Mouse (Mus musculus) stomach, embryonic 14.5 days (tissue): ENCODE results near the gene Tcirg1. TPM values are rescaled to one million over a fixed set of nuclear protein-coding genes. Genes with fewer than 3 reads are reported as not detected.

Experiments
- ATAC-seq: fragments of 200-750 bp; cut with Nextera tagmentation; 2 replicates; pipeline ENCODE4 v1.8.0; 2017; ENCODE audit warnings: low read depth, moderate TSS enrichment; ENCODE audit not compliant: insufficient number of reproducible peaks, insufficient read depth, low FRiP score
- H3K27ac ChIP-seq: fragments of 300-500 bp; sonication (generic); 2 replicates; pipeline ENCODE4 v1.5.1; 2014; ENCODE audit warnings: mild to moderate bottlenecking, low read length, moderate library complexity, mixed read lengths
- H3K27me3 ChIP-seq: fragments of 300-500 bp; sonication (generic); 2 replicates; pipeline ENCODE4 v1.6.1; 2014; ENCODE audit warnings: low read length, control low read depth, mixed read lengths; ENCODE audit not compliant: control insufficient read depth, insufficient read depth
- H3K36me3 ChIP-seq: fragments of 300-500 bp; sonication (generic); 2 replicates; pipeline ENCODE4 v1.6.1; 2014; ENCODE audit warnings: mild to moderate bottlenecking, control low read depth, low read length, moderate library complexity, mixed read lengths; ENCODE audit not compliant: control insufficient read depth, insufficient read depth
- H3K4me1 ChIP-seq: fragments of 300-500 bp; sonication (generic); 2 replicates; pipeline ENCODE4 v1.6.1; 2014; ENCODE audit warnings: low read length, control low read depth, mixed read lengths; ENCODE audit not compliant: control insufficient read depth, insufficient read depth
- H3K4me2 ChIP-seq: fragments of 300-500 bp; sonication (generic); replicated peaks from 2 replicates; pipeline ENCODE4 v1.6.1; 2014; ENCODE audit warnings: low read depth, low read length, control low read depth
- H3K4me3 ChIP-seq: fragments of 300-500 bp; sonication (generic); 2 replicates; pipeline ENCODE4 v1.5.1; 2014; ENCODE audit warnings: low read depth, low read length, control low read depth
- H3K9ac ChIP-seq: fragments of 300-500 bp; sonication (generic); replicated peaks from 2 replicates; pipeline ENCODE4 v1.6.1; 2014; ENCODE audit warnings: low read depth, mild to moderate bottlenecking, control low read depth, low read length, moderate library complexity, mixed read lengths
- H3K9me3 ChIP-seq: fragments of 300-500 bp; sonication (generic); 2 replicates; pipeline ENCODE4 v1.6.1; 2016; ENCODE audit warnings: low read depth, low read length, control low read depth; ENCODE audit not compliant: control insufficient read depth
- WGBS: fragments of 180-500 bp; shearing (Covaris S2); extraction: QIAGEN DNeasy Blood & Tissue Kit; methylation state at CpG from one replicate; pipeline ENCODE4 v1.1.7; 2014; 5-methylcytosine and 5-hydroxymethylcytosine counted together
- polyA plus RNA-seq: library from polyadenylated mRNA; unstranded; fragments of >200 nt; fragmentation: Nextera tagmentation; extraction: Ambion mirVana; gene quantifications from 2 replicates; pipeline ENCODE4 v1.2.1, GENCODE M21; 2014

Tcirg1 gene
- polyA plus RNA-seq, 1 experiment from 2014 or later = 28.4 TPM

DNA sequence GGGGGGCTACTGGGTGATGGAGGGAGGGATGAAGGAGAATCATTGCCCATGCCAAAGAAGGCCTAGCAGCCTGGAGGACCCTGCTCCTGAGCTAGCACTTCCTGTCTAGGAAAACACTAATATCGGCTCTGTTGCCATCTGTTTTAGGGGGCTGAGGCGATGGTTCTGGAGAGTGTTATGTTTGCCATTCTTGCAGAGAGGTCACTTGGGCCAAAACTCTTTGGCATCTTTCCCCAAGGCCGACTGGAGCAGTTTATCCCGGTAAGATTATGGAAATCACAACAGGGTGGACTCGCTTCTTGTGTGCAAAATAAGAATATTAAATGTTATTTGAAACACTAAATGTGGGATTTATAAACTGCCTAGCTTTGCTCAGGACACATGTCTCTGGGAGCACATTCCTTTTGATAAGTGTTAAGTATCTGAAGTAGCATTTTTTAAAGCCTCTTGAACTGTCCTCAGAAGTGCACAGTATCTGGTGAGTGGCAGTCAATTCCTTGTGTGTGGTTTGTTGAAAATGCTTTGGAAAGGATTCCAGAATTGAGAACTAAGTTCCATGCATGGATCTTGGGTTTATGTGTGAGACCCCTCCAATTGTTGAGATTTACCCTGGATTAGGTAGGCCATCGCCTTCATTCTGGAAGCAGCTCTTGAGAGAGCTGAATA, 22.5 kb downstream of the Tcirg1 start:
- ATAC-seq = no peak
- H3K36me3 ChIP-seq = peaks cover 18% of the 10 kb centered on the region; the same call in 1 of the 2 replicates
- 50% methylated on average over 6 of the region's 6 CpGs for WGBS
- H3K27ac ChIP-seq = no peak overlapping the region
- H3K9ac ChIP-seq = no peak overlapping the region
- H3K4me1 ChIP-seq = peaks cover 6% of the 10 kb centered on the region; the same call in 1 of the 2 replicates
- H3K4me2 ChIP-seq = no peak overlapping the region
- no peaks in the 10 kb centered on the region for H3K27me3 ChIP-seq
- H3K4me3 ChIP-seq = no peak overlapping the region
- H3K9me3 ChIP-seq = no peaks in the 10 kb centered on the region

DNA sequence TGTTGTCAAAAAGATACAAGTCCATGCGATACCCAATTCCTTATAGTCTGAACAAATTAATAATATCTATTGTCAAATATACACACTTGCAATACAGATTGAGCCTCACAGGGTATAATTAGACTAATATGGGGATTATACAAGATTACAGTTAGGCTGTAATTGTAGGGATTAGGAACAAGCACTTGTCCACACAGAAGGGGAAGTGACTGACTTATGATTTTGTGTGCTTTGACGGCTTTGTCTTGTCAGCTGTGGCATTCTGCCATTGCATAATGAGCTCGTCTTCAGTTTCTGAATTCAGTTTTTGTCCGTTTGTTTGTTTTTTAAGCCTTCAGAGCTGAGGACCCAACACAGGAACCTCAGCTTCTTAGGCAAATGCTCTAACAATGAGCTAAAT, 24.7 kb downstream of the Tcirg1 start:
- no peaks in the 10 kb centered on the region for H3K9me3 ChIP-seq
- no peak overlapping the region for H3K4me2 ChIP-seq
- 83% methylated on average over 4 of the region's 4 CpGs for WGBS
- no peak for ATAC-seq
- H3K27me3 ChIP-seq = no peaks in the 10 kb centered on the region
- H3K9ac ChIP-seq = no peak overlapping the region
- H3K4me3 ChIP-seq = no peak overlapping the region
- peaks cover 6% of the 10 kb centered on the region; the same call in 1 of the 2 replicates for H3K4me1 ChIP-seq
- no peak overlapping the region for H3K27ac ChIP-seq
- peaks cover 15% of the 10 kb centered on the region; the same call in 1 of the 2 replicates for H3K36me3 ChIP-seq

DNA sequence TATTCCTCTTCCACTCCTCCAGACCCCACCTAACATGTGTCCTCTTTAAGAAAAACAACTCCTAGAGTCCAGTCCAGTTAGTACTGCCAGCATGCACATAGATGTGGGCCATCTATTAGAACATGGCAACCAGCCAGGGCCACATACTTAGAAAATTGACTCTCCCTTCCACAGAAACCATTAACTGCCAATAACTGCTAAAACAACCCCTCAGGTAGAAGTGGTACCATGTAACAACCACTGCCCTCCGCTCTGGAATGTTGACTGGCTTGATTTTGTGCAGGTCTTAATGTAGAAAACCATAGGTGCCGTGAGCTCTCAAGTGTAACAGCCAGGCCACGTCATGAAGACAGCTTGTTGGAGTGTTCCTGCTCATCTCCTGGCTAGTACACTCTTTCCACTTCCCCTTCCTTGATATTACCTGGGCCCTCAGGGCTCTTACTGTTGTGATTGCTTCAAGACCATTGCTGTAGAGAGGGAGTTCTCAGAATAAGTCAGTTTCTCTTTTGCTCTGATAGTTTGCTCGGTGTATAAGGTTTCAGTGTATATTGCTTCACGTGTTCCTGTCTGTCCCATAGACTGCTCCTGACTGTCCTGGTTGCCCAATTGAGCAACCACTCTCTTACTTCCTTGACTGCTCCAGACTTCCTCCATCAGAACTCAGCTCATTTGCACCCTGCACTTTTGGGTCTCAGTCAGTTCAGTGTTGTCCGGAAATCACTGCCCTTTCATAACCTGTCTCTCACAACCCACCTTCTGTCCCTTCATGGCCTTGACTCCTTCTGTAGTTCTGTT, 26.7 kb downstream of the Tcirg1 start:
- no peaks in the 10 kb centered on the region for H3K9me3 ChIP-seq
- H3K36me3 ChIP-seq = peaks cover 4% of the 10 kb centered on the region
- no peak overlapping the region for H3K4me3 ChIP-seq
- ATAC-seq = no peak
- H3K4me1 ChIP-seq = peaks cover 6% of the 10 kb centered on the region; the same call in 1 of the 2 replicates
- H3K4me2 ChIP-seq = no peak overlapping the region
- H3K27ac ChIP-seq = no peak overlapping the region
- H3K9ac ChIP-seq = no peak overlapping the region
- WGBS = 86% methylated on average over 6 of the region's 6 CpGs
- no peaks in the 10 kb centered on the region for H3K27me3 ChIP-seq

DNA sequence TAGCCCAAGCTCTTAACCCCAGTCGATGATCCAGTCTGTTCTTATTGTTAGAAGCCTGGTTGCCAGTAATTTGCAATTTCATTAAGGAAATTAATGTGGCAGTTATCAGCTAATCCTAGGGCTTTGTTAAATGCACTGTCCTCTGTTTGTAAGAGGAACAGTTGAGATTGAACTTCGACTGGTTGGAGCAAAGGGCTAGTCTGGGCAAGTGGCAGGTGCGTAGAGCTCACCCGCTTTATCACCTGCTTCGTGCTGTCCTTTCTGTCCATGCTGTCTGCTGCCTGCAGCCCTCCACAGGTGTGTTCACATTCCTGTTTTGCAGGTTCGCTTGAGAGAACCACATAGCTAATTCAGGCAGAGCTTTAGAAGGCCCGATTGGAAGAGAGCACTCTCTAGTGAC, 31.9 kb downstream of the Tcirg1 start:
- Histone ChIP-seq H3K4me3 (no peak overlapping the region), H3K27ac (no peak overlapping the region), H3K4me2 (no peak overlapping the region), H3K9me3 (no peaks in the 10 kb centered on the region), H3K27me3 (no peaks in the 10 kb centered on the region), H3K4me1 (0 out of 2 replicates have a peak, but pooled peaks cover 10% of the 10 kb centered on the region), H3K9ac (no peak overlapping the region), H3K36me3 (peaks cover 4% of the 10 kb centered on the region)
- ATAC-seq = no peak
- WGBS = 69% methylated on average over 7 of the region's 7 CpGs

DNA sequence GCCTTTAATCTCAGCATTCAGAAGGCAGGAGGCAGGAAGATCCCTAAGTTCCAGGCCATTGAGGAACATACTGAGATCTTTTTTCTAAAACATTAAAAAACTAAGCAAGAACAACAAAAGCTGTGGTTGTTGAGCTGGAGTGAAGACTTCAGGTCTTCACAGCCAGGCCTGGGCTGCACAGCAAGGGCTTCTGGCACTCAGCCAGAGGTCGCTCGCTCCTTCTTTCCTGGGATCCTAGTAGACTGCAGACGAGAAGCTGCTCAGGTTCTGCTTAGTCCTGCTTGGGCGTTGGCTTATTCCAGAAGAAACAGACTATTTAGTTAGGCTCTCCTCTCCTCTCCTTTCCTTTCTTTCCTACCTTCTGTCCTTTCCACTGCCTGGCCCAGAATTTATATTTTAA, 34.6 kb downstream of the Tcirg1 start:
- no peak for ATAC-seq
- Histone ChIP-seq H3K27ac (no peak overlapping the region), H3K4me1 (0 out of 2 replicates have a peak, but pooled peaks cover 13% of the 10 kb centered on the region), H3K9ac (no peak overlapping the region), H3K27me3 (no peaks in the 10 kb centered on the region), H3K4me2 (no peak overlapping the region), H3K36me3 (peaks cover 4% of the 10 kb centered on the region), H3K4me3 (no peak overlapping the region), H3K9me3 (no peaks in the 10 kb centered on the region)
- 47% methylated on average over 4 of the region's 4 CpGs for WGBS

DNA sequence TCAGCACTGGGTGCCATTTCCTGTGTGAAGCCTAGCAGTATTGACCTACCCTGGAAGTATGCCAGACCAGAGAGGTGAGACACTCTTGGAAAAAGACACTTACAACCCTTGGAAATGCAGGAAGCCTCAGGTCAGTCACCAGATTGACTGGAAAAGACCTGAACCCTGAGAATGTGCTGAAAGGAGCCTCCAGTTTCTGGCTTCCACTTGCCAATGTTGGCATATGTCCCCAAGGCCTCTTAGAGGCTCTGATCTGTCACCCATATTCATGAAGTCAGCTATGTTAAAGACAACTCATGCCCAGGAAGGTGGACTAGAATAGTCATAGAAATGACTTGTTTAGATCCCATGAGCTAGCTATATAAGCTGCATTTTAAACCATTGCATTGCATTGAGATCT, 35.5 kb downstream of the Tcirg1 start:
- peaks cover 4% of the 10 kb centered on the region; the same call in 1 of the 2 replicates for H3K36me3 ChIP-seq

DNA sequence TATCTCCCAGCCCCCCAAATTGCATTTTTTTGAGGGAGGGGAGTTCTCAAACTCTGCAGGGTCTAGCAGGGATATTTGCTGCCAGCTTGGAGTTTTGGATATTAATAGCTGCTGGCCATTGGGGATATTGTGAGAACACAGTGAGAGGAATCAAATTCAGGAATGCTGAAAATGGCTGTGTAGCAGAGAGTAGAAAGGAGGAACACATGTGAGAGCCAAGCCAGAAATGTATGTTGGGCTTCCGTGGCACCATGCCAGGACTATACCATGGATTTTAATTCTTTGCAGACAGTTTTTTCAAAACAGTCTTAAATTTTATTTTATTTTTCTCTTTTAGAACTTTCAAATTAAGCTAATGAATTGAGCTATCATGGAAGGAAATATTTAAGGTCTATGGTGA, 38.6 kb downstream of the Tcirg1 start:
- 85% methylated on average over 1 of the region's 1 CpGs for WGBS
- no peak overlapping the region for H3K27ac ChIP-seq
- ATAC-seq = no peak
- no peak overlapping the region for H3K9ac ChIP-seq
- 0 out of 2 replicates have a peak, but pooled peaks cover 13% of the 10 kb centered on the region for H3K4me1 ChIP-seq
- H3K27me3 ChIP-seq = no peaks in the 10 kb centered on the region
- H3K9me3 ChIP-seq = no peaks in the 10 kb centered on the region
- H3K36me3 ChIP-seq = peaks cover 7% of the 10 kb centered on the region; the same call in 1 of the 2 replicates
- H3K4me2 ChIP-seq = no peak overlapping the region
- no peak overlapping the region for H3K4me3 ChIP-seq

More for the DNA sequence above, 35.5 kb downstream of the Tcirg1 start:
- Histone ChIP-seq H3K4me1 (0 out of 2 replicates have a peak, but pooled peaks cover 13% of the 10 kb centered on the region), H3K9ac (no peak overlapping the region), H3K4me3 (no peak overlapping the region), H3K4me2 (no peak overlapping the region), H3K9me3 (no peaks in the 10 kb centered on the region), H3K27me3 (no peaks in the 10 kb centered on the region), H3K27ac (no peak overlapping the region)
- ATAC-seq = no peak

DNA sequence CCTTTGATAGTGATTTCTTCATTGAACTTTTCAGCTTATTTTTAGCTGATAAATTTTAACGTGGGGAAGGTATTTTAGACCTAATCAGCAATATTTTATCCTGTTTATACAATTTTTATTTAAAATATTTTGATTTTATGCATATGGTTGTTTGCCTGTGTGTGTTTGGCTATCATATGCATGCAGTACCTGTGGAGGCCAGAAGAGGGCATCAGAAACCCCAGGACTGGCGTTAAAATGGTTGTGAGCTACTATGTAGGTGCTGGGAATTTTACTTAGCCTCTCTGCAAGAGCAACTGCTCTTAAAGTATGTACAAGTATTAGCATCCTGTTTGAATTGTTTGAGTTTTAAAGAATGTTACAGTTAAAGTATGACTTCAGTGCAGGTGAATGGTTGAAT, 42.0 kb downstream of the Tcirg1 start:
- ATAC-seq = no peak
- Histone ChIP-seq H3K9me3 (no peaks in the 10 kb centered on the region), H3K27ac (no peak overlapping the region), H3K36me3 (peaks cover 7% of the 10 kb centered on the region; the same call in 1 of the 2 replicates), H3K4me3 (no peak overlapping the region), H3K4me1 (0 out of 2 replicates have a peak, but pooled peaks cover 3% of the 10 kb centered on the region), H3K27me3 (no peaks in the 10 kb centered on the region), H3K9ac (no peak overlapping the region), H3K4me2 (no peak overlapping the region)
- WGBS = 81% methylated on average over 2 of the region's 2 CpGs
